Mouse (Mus musculus) kidney, adult 2 months (tissue): ENCODE measurements at regions not wholly inside any gene's neighbourhood (a gene's known extent, or its start where the extent isn't known, plus 50 kb on each side); places are given as distances from the start of the nearest gene placed in this dataset.

Source experiments
- DNase-seq: peaks from one replicate; pipeline ENCODE4 v3.0.0; 2021
- H3K27ac ChIP-seq: fragments of 200-500 bp; 2 replicates; pipeline ENCODE4 v1.5.1; 2012; ENCODE audit warnings: low read depth, low read length, control low read depth, inconsistent platforms; ENCODE audit not compliant: insufficient read depth
- H3K27me3 ChIP-seq: fragments of 200-500 bp; replicated peaks from 2 replicates; pipeline ENCODE4 v1.6.1; 2012; ENCODE audit warnings: mild to moderate bottlenecking, moderate library complexity, low read length, inconsistent platforms; ENCODE audit not compliant: control insufficient read depth, insufficient read depth
- H3K36me3 ChIP-seq: fragments of 200-500 bp; 2 replicates; pipeline ENCODE4 v1.6.1; 2012; ENCODE audit warnings: mild to moderate bottlenecking, moderate library complexity, low read length, inconsistent platforms; ENCODE audit not compliant: control insufficient read depth, insufficient read depth
- H3K4me1 ChIP-seq: fragments of 200-500 bp; 2 replicates; pipeline ENCODE4 v1.6.1; 2011; ENCODE audit warnings: low read length; ENCODE audit not compliant: control insufficient read depth, insufficient read depth
- H3K4me3 ChIP-seq: fragments of 200-500 bp; 2 replicates; pipeline ENCODE4 v1.5.1; 2011; ENCODE audit warnings: mild to moderate bottlenecking, low read depth, low read length, control low read depth; ENCODE audit not compliant: insufficient read depth
- CTCF ChIP-seq: fragments of 200-500 bp; conservative IDR thresholded peaks from 2 replicates; pipeline ENCODE4 v1.5.1; 2011; ENCODE audit warnings: low read depth, mild to moderate bottlenecking, control low read depth, low read length, moderate library complexity, mixed read lengths; ENCODE audit not compliant: insufficient read depth, insufficient read length
- POLR2A ChIP-seq: fragments of 200-500 bp; IDR thresholded peaks from one replicate; pipeline ENCODE4 v1.6.1; 2011; ENCODE audit warnings: low read depth, low read length, control low read depth
- WGBS: fragments of 180-500 bp; shearing (Covaris S2); methylation state at CpG from one replicate; pipeline ENCODE4 v1.1.7; 2018; 5-methylcytosine and 5-hydroxymethylcytosine counted together

DNA sequence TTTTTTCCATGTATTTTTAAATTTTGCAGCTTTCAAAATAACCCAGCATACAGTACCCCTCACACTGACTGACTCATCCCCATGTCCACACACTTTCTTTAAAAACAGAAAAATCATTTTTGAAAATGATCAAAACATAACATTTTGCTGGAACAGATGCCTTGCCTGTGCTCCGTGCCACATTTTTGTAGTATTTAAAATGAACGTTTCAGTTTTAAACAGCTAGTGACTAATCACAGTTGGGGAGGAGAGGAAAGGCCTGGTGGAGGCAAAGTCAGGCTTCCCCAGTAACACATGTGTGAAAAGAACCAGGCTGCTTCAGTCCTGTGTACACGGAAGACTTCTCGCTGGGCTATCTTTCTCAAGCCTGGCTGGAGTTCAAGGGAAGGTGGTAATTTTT lies 644.5 kb downstream of the Inhba start:
- TF ChIP-seq CTCF: no peak
- no peak for TF ChIP-seq POLR2A

GRCm38 (mm10) chr13:16659894-16660293 lies 648.2 kb downstream of the Inhba start:
- WGBS: 80% methylated on average over 6 of the region's 6 CpGs
- Histone ChIP-seq H3K4me1 (no peaks in the 10 kb centered on the region), H3K36me3 (no peaks in the 10 kb centered on the region), H3K4me3 (no peak overlapping the region), H3K27me3 (no peaks in the 10 kb centered on the region), H3K27ac (no peak overlapping the region)
- DNase-seq: no peak
- no peak for TF ChIP-seq CTCF
- no peak for TF ChIP-seq POLR2A

More for the DNA sequence above, 644.5 kb downstream of the Inhba start:
- WGBS: 85% methylated on average over 4 of the region's 4 CpGs
- no peak for DNase-seq
- Histone ChIP-seq H3K4me3 (no peak overlapping the region), H3K36me3 (no peaks in the 10 kb centered on the region), H3K27me3 (no peaks in the 10 kb centered on the region), H3K27ac (no peak overlapping the region), H3K4me1 (no peaks in the 10 kb centered on the region)

DNA sequence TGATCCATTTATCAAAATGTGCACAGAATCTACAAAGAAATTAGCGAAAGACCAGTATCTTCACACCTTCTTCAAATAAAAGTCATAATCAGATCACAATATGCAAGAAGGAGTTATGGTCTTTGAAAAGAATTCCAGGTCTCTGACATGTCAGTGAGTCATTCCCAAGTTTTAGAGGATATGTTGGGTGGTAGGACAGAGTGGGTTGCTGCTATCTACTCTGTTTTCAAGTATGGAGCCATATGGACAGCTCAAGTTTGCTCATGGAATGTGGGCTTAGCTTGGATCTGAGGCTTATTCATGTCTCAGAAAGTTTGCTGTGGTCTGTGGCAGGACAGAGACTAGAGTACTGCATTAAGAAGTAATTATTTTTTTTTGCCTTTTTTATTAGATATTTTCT lies 657.0 kb downstream of the Inhba start:
- H3K4me1 ChIP-seq: no peaks in the 10 kb centered on the region
- no peak overlapping the region for H3K4me3 ChIP-seq
- no peaks in the 10 kb centered on the region for H3K36me3 ChIP-seq
- no peak for DNase-seq
- H3K27me3 ChIP-seq: no peaks in the 10 kb centered on the region
- no peak overlapping the region for H3K27ac ChIP-seq
- 94% methylated on average over 1 of the region's 1 CpGs for WGBS
- no peak for TF ChIP-seq CTCF
- TF ChIP-seq POLR2A: no peak

- TF ChIP-seq CTCF (no peak), POLR2A (no peak)
- Histone ChIP-seq H3K4me1 (no peaks in the 10 kb centered on the region), H3K27ac (no peak overlapping the region), H3K27me3 (no peaks in the 10 kb centered on the region), H3K4me3 (no peak overlapping the region), H3K36me3 (no peaks in the 10 kb centered on the region)
- no peak for DNase-seq
- WGBS: 95% methylated on average over 1 of the region's 1 CpGs
These were observed 657.6 kb downstream of the Inhba start for GRCm38 (mm10) chr13:16669281-16669680.

DNA sequence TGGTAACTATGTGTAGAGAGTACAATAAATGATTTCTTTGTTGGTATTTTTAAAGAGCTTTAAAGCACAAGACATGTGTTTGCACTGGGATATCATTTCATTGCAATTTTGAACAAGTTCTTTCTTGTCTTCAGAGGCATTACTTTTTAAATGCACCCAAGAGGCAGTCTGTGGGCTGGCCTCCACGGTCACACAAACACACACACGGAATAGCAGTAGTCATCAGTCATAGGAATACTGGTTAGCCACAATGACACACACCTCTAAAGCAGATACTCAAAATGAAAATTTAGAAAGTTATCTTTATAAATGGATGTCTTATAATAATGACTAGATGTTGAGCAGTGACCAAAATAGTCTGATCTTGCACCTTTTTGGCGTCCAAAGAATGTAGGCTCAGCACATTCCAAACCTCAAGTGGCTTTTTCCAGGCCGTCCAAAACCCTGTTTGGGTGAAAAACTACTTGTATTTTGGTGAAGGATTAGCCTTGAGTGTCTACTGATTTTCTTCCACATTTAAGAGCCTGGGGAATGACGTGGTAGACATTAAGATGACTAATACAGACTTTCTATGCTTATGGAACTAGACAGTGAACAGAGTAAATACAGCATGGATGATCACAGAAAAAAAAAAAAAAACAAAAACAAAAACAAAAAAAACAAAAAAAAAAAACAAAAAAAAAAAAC lies 658.5 kb downstream of the Inhba start:
- H3K4me1 ChIP-seq: no peaks in the 10 kb centered on the region
- WGBS: 69% methylated on average over 5 of the region's 5 CpGs
- DNase-seq: no peak

GRCm38 (mm10) chr13:16670736-16671135 lies 659.1 kb downstream of the Inhba start:
- Histone ChIP-seq H3K4me3 (no peak overlapping the region), H3K27ac (no peak overlapping the region), H3K36me3 (no peaks in the 10 kb centered on the region), H3K27me3 (no peaks in the 10 kb centered on the region), H3K4me1 (no peaks in the 10 kb centered on the region)
- DNase-seq: no peak
- TF ChIP-seq POLR2A (no peak), CTCF (no peak)

More for the DNA sequence above, 658.5 kb downstream of the Inhba start:
- Histone ChIP-seq H3K36me3 (no peaks in the 10 kb centered on the region), H3K27me3 (no peaks in the 10 kb centered on the region), H3K4me3 (no peak overlapping the region), H3K27ac (no peak overlapping the region)
- TF ChIP-seq CTCF (no peak), POLR2A (no peak)

DNA sequence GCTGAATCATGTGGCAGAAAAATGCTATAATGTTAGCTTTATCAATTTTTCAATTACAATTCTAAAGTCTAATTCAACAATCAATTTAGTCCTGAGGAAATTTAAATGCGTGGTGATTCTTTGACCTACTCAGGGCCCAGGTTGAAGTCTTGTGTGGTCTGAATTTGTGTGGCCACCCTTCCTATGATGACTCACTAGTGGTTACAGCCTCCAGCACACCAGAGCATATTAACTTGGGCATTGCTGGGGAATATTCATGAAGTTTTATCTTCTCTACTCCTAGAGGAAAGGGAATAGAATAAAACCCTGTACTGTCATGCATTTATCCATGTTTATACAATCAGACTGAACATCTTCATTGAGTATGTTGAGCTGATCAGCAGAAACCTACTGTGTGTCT lies 665.2 kb downstream of the Inhba start:
- no peak overlapping the region for H3K4me3 ChIP-seq
- H3K36me3 ChIP-seq: no peaks in the 10 kb centered on the region
- DNase-seq: no peak
- no peaks in the 10 kb centered on the region for H3K27me3 ChIP-seq
- 89% methylated on average over 1 of the region's 1 CpGs for WGBS
- no peak for TF ChIP-seq CTCF
- TF ChIP-seq POLR2A: no peak
- H3K4me1 ChIP-seq: no peaks in the 10 kb centered on the region
- no peak overlapping the region for H3K27ac ChIP-seq
